Mouse (Mus musculus) myocyte (in vitro differentiated cells): ENCODE data around the gene Ugt1a6b.

ENCODE experiments used
- E2F4 ChIP-seq: IDR thresholded peaks from one replicate; pipeline ENCODE4 v1.6.1; 2011; ENCODE audit warnings: mild to moderate bottlenecking, control low read depth, moderate library complexity; ENCODE audit not compliant: insufficient read depth
- MAX ChIP-seq: IDR thresholded peaks from one replicate; pipeline ENCODE4 v1.6.1; 2011; ENCODE audit warnings: low read depth, mild to moderate bottlenecking, control low read depth
- POLR2A ChIP-seq: IDR thresholded peaks from one replicate; pipeline ENCODE4 v1.6.1; 2011; ENCODE audit warnings: low read depth, mild to moderate bottlenecking, control low read depth, moderate library complexity; ENCODE audit not compliant: insufficient read length
- POLR2AphosphoS2 ChIP-seq: IDR thresholded peaks from one replicate; pipeline ENCODE4 v1.6.1; 2011; ENCODE audit warnings: low read depth, control low read depth; ENCODE audit not compliant: insufficient read length
- TCF12 ChIP-seq: IDR thresholded peaks from one replicate; pipeline ENCODE4 v1.6.1; 2011; ENCODE audit warnings: mild to moderate bottlenecking, control low read depth; ENCODE audit not compliant: poor library complexity, insufficient read depth, severe bottlenecking
- TCF3 ChIP-seq: IDR thresholded peaks from one replicate; pipeline ENCODE4 v1.6.1; 2011; ENCODE audit warnings: low read depth, control low read depth; ENCODE audit not compliant: insufficient read length
- USF1 ChIP-seq: IDR thresholded peaks from one replicate; pipeline ENCODE4 v1.6.1; 2011; ENCODE audit warnings: low read depth, mild to moderate bottlenecking, control low read depth, moderate library complexity

DNA sequence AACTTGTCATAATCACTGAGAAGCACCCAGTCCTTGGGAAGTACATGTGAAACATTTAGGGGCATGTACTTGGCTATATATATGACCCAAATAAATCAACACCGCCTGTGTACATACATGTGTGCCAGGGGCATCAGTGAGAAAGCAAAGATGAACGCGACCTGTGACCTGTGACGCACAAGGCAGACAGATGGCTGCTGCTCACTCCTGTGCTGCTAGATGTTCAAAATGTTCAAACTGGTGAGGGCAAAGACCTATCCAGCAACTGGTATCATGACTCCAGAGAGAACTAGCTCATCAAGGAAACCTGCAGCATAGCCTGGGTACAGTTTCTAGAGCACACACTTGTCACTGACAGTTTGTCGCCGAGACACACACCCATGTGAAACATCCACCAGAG is 164.4 kb downstream of the Ugt1a6b start:
- TF ChIP-seq MAX: no peak
- no peak for TF ChIP-seq TCF12
- TF ChIP-seq POLR2A: no peak
- no peak for TF ChIP-seq E2F4
- TF ChIP-seq USF1: no peak
- TF ChIP-seq TCF3: no peak
- no peak for TF ChIP-seq POLR2AphosphoS2
